Mouse (Mus musculus) forebrain, embryonic 14.5 days (tissue): Measurements from ENCODE around the gene Bfsp2. TPM values are rescaled to one million over a fixed set of nuclear protein-coding genes. Genes with fewer than 3 reads are reported as not detected.

Experiments
- ATAC-seq: fragments of 200-750 bp; cut with Nextera tagmentation; 2 replicates; pipeline ENCODE4 v1.8.0; 2017; ENCODE audit warnings: mild to moderate bottlenecking, moderate library complexity
- DNase-seq: peaks from one replicate; pipeline ENCODE4 v3.0.0-alpha.2; 2015; ENCODE audit warnings: low spot score
- H3K27ac ChIP-seq: fragments of 300-500 bp; sonication (generic); 2 replicates; pipeline ENCODE4 v1.5.1; 2014; ENCODE audit warnings: low read depth, mild to moderate bottlenecking, control low read depth, low read length, moderate library complexity
- H3K27me3 ChIP-seq: fragments of 300-500 bp; sonication (generic); replicated peaks from 2 replicates; pipeline ENCODE4 v1.6.1; 2014; ENCODE audit warnings: low read length, control low read depth, mixed read lengths; ENCODE audit not compliant: control insufficient read depth, insufficient read depth
- H3K36me3 ChIP-seq: fragments of 300-500 bp; sonication (generic); 2 replicates; pipeline ENCODE4 v1.6.1; 2014; ENCODE audit warnings: low read length, control low read depth; ENCODE audit not compliant: control insufficient read depth, insufficient read depth
- H3K4me1 ChIP-seq: fragments of 300-500 bp; sonication (generic); 2 replicates; pipeline ENCODE4 v1.6.1; 2014; ENCODE audit warnings: antibody characterized with exemption, low read length, control low read depth; ENCODE audit not compliant: control insufficient read depth, insufficient read depth
- H3K4me2 ChIP-seq: fragments of 300-500 bp; sonication (generic); 2 replicates; pipeline ENCODE4 v1.6.1; 2014; ENCODE audit warnings: mild to moderate bottlenecking, control low read depth, low read length
- H3K4me3 ChIP-seq: fragments of 300-500 bp; sonication (generic); 2 replicates; pipeline ENCODE4 v1.5.1; 2014; ENCODE audit warnings: low read depth, low read length, control low read depth
- H3K9ac ChIP-seq: fragments of 300-500 bp; sonication (generic); 2 replicates; pipeline ENCODE4 v1.6.1; 2014; ENCODE audit warnings: mild to moderate bottlenecking, low read length, control low read depth, moderate library complexity
- H3K9me3 ChIP-seq: fragments of 300-500 bp; sonication (generic); replicated peaks from 2 replicates; pipeline ENCODE4 v1.6.1; 2016; ENCODE audit warnings: low read length, control low read depth, mixed read lengths; ENCODE audit not compliant: control insufficient read depth
- WGBS: fragments of 180-500 bp; shearing (Covaris S2); extraction: QIAGEN DNeasy Blood & Tissue Kit; methylation state at CpG from one replicate; pipeline ENCODE4 v1.1.7; 2014; 5-methylcytosine and 5-hydroxymethylcytosine counted together
- polyA plus RNA-seq: library from polyadenylated mRNA; unstranded; fragments of >200 nt; fragmentation: Nextera tagmentation; extraction: Ambion mirVana; gene quantifications from 2 replicates; pipeline ENCODE4 v1.2.1, GENCODE M21; 2014

Bfsp2 gene
- polyA plus RNA-seq, 1 experiment from 2014 or later = 1.5 TPM

DNA sequence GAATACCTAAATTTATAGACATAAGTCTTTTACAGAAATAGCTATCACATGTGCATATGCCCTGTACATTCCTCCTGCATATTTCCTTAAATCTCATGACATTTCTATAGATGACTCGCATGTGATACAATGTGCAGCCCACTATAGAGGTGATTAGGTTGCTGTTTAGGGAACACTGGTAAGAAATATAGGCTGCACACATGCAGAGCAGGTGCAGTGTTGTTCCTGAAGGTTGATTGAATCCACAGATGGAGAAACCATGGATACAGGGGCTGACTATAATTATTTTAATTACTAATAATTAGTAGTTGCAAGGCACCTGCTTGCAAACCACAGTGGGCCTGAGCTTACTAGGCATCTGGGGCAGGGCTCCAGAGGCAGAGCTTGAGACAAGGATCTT, 48.5 kb downstream of the Bfsp2 start:
- H3K27me3 ChIP-seq = no peaks in the 10 kb centered on the region
- H3K9ac ChIP-seq = no peak overlapping the region
- peak; percentile 33 for DNase-seq
- peaks cover 12% of the 10 kb centered on the region for H3K4me1 ChIP-seq
- H3K4me3 ChIP-seq = no peak overlapping the region
- H3K36me3 ChIP-seq = no peaks in the 10 kb centered on the region
- no peaks in the 10 kb centered on the region for H3K9me3 ChIP-seq
- H3K4me2 ChIP-seq = no peak overlapping the region
- WGBS = 85% methylated on average over 1 of the region's 1 CpGs
- peak; percentile 67 for ATAC-seq
- H3K27ac ChIP-seq = peak overlapping the region; percentile 39; the same call in 1 of the 2 replicates

DNA sequence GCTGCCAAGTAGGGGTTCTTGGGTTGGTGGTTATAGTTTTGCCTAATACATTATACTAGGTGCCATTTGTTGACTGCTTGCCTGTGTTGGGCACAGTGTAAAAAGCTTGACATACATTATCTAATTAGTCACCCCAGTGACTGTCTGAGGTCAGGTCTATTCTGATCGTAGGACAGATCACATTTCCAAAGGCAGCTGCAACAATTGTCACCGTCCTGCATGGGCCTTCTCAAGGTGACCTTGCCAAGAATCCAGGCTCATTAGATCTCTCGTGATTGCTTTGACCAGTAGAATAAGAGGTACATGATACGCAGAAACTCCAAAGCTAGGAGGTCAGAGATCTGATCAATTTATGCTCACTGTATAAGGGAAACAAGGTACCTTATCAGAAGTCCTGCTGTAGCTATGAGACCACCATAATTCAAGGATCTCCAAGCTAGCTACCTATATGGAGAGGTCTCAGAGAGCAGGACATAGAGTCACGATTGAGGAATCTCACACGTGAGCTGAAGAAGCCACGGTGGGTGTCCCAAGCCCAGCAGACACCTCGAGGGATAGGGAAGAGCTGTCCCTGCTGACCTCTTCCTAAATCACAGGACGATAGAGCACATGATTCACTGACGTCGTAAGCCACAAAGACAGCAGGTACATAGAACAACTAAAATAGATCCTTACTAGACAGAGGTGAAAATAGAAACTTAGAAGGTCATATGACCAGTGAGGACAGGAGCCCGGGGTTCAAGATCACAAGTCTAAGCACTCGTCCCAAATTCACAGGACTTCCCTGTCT, 49.6 kb downstream of the Bfsp2 start:
- H3K4me2 ChIP-seq = no peak overlapping the region
- 88% methylated on average over 13 of the region's 13 CpGs for WGBS
- ATAC-seq = no peak

DNA sequence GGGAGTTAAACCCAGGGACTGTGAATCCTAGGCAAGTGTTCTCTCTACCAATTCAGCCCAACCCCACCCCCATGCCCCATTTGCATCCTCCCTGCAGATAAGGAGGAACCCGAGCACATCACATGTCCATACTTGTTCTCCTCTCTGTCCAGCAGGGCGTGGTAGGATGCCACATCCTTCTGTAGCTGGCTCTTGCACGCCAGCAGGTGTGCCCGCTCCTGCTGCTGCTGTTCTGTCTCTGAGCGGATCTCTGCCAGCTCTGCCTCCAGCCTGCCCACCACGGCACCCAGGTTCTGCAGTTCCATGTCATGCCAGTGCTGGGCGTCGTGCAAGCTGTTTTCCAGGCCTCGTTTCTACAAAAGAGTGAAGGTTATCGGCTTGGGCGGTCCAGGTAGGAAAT, 53.8 kb downstream of the Bfsp2 start:
- ATAC-seq (no peak), DNase-seq (no peak)
- Histone ChIP-seq H3K4me2 (no peak overlapping the region), H3K27me3 (no peaks in the 10 kb centered on the region), H3K9me3 (no peaks in the 10 kb centered on the region), H3K36me3 (no peaks in the 10 kb centered on the region), H3K4me1 (peaks cover 17% of the 10 kb centered on the region), H3K9ac (no peak overlapping the region), H3K27ac (no peak overlapping the region), H3K4me3 (no peak overlapping the region)
- WGBS = 87% methylated on average over 11 of the region's 11 CpGs

More for the DNA sequence above, 49.6 kb downstream of the Bfsp2 start:
- Histone ChIP-seq H3K36me3 (no peaks in the 10 kb centered on the region), H3K9ac (no peak overlapping the region), H3K4me1 (peaks cover 12% of the 10 kb centered on the region), H3K27ac (no peak overlapping the region), H3K4me3 (no peak overlapping the region), H3K27me3 (no peaks in the 10 kb centered on the region), H3K9me3 (no peaks in the 10 kb centered on the region)
- DNase-seq = no peak

DNA sequence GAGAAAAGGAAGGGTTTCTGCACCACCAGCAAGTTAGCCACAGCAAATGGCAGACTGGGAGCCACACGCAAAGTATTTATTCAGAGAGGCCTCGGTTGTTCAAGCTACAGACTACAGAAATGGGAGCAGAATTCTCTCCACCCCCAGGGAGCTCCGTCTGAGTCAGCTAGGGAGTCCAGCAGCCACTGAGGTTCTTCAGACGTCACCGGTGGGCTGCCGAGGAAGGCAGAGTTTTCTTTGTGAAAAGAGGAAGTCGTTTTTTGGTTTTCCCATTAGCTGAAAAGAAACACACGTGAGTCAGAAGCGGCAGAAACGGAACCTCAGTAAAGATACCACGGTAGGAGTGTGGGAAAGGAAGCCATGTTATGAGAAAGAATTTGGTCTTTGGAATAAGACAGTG, 55.4 kb downstream of the Bfsp2 start:
- no peak for DNase-seq
- Histone ChIP-seq H3K9me3 (no peaks in the 10 kb centered on the region), H3K4me1 (peaks cover 25% of the 10 kb centered on the region), H3K4me2 (no peak overlapping the region), H3K27ac (no peak overlapping the region), H3K9ac (no peak overlapping the region), H3K4me3 (no peak overlapping the region), H3K27me3 (no peaks in the 10 kb centered on the region), H3K36me3 (no peaks in the 10 kb centered on the region)
- 87% methylated on average over 11 of the region's 11 CpGs for WGBS
- no peak for ATAC-seq

DNA sequence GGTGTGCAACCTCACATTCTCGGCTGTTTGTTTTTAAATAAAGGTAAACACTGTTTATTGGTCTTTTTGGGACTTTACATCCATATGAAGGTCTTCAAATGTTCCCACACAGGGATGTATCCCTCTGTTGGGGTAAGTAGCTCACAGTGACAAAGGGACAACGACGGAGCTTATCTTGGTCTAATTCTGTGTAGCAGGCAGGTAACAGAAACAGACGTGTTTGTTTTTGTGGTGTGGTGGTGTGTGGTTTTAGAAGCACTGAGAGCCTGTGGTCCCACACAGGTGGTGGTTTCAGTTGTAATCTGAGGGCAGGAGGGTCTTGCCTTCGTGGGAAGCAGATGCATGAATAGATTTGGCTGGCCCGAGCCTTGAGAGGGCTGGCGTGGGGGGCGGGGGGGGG, 56.3 kb downstream of the Bfsp2 start:
- Histone ChIP-seq H3K27ac (no peak overlapping the region), H3K36me3 (no peaks in the 10 kb centered on the region), H3K9ac (no peak overlapping the region), H3K4me3 (no peak overlapping the region), H3K9me3 (no peaks in the 10 kb centered on the region), H3K4me1 (peaks cover 25% of the 10 kb centered on the region), H3K27me3 (no peaks in the 10 kb centered on the region), H3K4me2 (no peak overlapping the region)
- WGBS = 70% methylated on average over 8 of the region's 8 CpGs
- DNase-seq (no peak), ATAC-seq (no peak)

DNA sequence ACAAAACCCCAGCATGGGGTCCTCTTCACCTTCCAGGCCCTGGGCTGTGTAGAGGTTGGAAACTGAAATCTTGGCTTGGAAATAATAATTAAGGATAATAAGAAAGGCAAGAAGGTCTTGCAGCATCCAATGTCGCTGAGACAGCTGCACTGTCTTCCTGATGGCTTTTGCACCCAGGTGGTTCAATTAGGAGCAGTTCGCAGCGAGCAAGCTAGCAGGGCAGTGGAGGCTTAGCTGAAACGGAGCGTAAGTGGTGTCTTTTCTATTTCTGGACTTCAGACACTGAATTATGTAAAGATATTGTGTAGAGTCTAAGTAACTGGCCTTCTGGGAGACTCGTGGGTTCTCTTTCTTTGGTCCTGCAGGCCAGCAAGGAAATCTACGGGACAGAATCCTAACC, 56.8 kb downstream of the Bfsp2 start:
- H3K9me3 ChIP-seq = no peaks in the 10 kb centered on the region
- peak; percentile 45 for DNase-seq
- H3K27ac ChIP-seq = peak overlapping the region; percentile 41; the same call in 1 of the 2 replicates
- H3K4me2 ChIP-seq = peak overlapping the region; percentile 31
- 36% methylated on average over 7 of the region's 7 CpGs for WGBS
- no peak overlapping the region for H3K4me3 ChIP-seq
- peaks cover 25% of the 10 kb centered on the region for H3K4me1 ChIP-seq
- H3K36me3 ChIP-seq = no peaks in the 10 kb centered on the region
- H3K27me3 ChIP-seq = no peaks in the 10 kb centered on the region
- ATAC-seq = peak; percentile 30
- no peak overlapping the region for H3K9ac ChIP-seq

DNA sequence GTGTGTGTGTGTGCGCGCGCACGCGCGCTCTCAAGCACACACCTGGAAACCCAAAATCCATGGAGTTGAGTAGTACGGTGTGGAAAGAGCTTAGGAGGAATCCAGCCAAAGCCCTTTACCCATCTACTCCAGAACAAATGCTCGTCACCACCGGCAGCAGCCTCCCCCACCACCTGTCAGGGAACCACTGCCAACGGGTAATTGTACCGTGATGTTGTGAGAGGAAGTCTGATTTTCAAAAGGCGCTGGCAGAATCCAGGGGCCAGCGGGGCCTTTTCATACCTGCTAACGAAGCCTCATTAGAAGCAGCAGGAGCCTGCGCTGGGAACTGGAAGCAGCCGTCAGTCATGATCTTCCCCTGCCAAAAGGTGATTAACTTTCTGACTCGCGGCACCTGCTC, 57.4 kb downstream of the Bfsp2 start:
- Histone ChIP-seq H3K4me2 (peak overlapping the region; percentile 31), H3K27ac (peak overlapping the region; percentile 36; the same call in 1 of the 2 replicates)

DNA sequence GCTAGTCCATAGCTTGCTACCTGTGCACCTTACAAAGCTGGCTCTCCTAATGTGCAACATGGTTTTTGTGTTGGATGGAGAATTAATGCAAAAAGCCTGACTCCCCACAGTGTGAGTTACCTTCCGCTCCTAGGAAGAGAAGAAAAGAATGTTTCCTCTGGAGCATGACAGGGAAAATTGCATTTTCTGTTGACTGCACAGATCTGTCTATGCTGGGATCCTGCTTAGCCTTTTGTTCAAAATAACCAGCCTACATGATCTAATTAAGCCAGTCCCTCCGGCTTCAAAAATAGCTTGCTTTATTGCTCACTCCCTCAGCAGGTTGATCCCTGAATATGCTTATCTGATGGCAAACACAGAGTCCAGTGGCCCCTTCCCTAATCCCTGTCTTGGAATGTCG, 59.4 kb downstream of the Bfsp2 start:
- H3K9me3 ChIP-seq = no peaks in the 10 kb centered on the region
- H3K4me2 ChIP-seq = no peak overlapping the region
- DNase-seq (peak; percentile 22), ATAC-seq (no peak)
- H3K4me1 ChIP-seq = peaks cover 25% of the 10 kb centered on the region
- H3K4me3 ChIP-seq = no peak overlapping the region
- H3K27me3 ChIP-seq = no peaks in the 10 kb centered on the region
- H3K27ac ChIP-seq = no peak overlapping the region
- H3K36me3 ChIP-seq = no peaks in the 10 kb centered on the region
- 8% methylated on average over 3 of the region's 3 CpGs for WGBS
- H3K9ac ChIP-seq = no peak overlapping the region

More for the DNA sequence above, 57.4 kb downstream of the Bfsp2 start:
- Histone ChIP-seq H3K27me3 (no peaks in the 10 kb centered on the region), H3K4me3 (no peak overlapping the region), H3K4me1 (peaks cover 25% of the 10 kb centered on the region), H3K9me3 (no peaks in the 10 kb centered on the region), H3K36me3 (no peaks in the 10 kb centered on the region), H3K9ac (no peak overlapping the region)
- WGBS = 30% methylated on average over 18 of the region's 18 CpGs
- peak; percentile 89 for ATAC-seq
- DNase-seq = peak; percentile 88

DNA sequence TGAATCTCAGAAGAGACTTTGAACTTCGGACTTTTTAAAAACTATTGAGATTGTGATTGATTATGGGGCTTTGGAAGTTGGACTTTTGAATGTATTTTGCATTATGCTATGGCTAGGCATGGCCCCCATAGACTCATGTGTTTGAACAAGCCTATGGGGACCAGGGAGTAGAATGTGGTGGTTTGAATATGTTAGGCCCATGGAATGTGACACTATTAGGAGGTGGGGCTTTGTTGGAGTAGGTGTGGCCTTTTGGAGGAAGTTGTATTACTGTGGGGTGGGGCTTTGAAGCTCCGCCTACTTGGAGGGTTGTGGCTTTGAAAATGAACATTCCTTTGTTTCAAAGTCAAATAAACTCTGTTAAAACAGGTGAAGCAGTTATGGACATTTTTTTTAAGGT, 61.4 kb downstream of the Bfsp2 start:
- Histone ChIP-seq H3K9me3 (no peaks in the 10 kb centered on the region), H3K4me1 (peaks cover 25% of the 10 kb centered on the region), H3K4me3 (no peak overlapping the region), H3K9ac (no peak overlapping the region), H3K27me3 (no peaks in the 10 kb centered on the region), H3K4me2 (no peak overlapping the region), H3K36me3 (no peaks in the 10 kb centered on the region), H3K27ac (no peak overlapping the region)
- no peak for DNase-seq
- ATAC-seq = no peak
- 95% methylated on average over 2 of the region's 2 CpGs for WGBS
